Mouse (Mus musculus): Measurements from ENCODE around the gene Runx2.

GRCm38 (mm10) chr17:44842184-44842583, 27.6 kb upstream of the Runx2 start:
- no peak for TF ChIP-seq CTCF (IDR thresholded peaks at IDR 0.05; ENCODE audit: insufficient read depth, low read depth, low read length)
- no peak for TF ChIP-seq POLR2A (IDR thresholded peaks at IDR 0.05; ENCODE audit: insufficient read depth, low read depth, low read length)

Data from olfactory bulb, adult 2 months (tissue).